Mouse (Mus musculus) subcutaneous adipose tissue, adult 2 months (tissue): ENCODE data around the gene Mettl7a3. TPM values are rescaled to one million over a fixed set of nuclear protein-coding genes. Genes with fewer than 3 reads are reported as not detected.

Source experiments
- polyA plus RNA-seq: library from polyadenylated mRNA; depleted of rRNA; stranded (reverse); fragments of >200 nt; gene quantifications from 2 replicates; pipeline ENCODE4 v1.2.3, GENCODE M21; 2012; ENCODE audit warnings: low replicate concordance; rRNA removed

Gene Mettl7a3
- 0.48 TPM in 1 of 2 replicates, not detected in the other for polyA plus RNA-seq

DNA sequence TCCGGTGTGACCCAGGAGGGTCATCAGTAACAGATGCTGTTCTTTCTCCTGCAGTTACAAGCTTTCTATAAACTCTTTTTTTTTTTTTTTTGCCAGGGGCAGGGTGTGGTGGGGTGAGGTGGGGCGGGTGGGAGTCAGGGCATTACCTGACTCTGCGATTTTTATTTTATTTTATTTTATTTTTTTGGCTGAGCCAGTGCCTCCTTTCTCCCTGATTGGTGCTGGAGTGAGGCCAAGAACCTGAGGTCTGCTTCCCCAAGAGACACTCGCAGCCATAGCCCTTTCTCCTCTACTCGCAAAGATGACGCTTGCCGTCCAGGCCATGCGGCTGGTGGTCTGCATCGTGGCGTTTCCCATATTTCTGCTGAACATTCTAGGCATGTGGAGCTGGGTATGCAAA lies at the start of gene Mettl7a3:
Mettl7a3 (plus strand) TSS at position 301 of the 400 bp plus-strand sequence.

GRCm38 (mm10) chr15:100304019-100304991 lies 30.4 kb upstream of the Mettl7a3 start, which contains the start of gene Mettl7a1:
Gene Mettl7a1 (plus strand): TSS chr15:100304140.

GRCm38 (mm10) chr15:100352711-100353250 lies 18.1 kb downstream of the Mettl7a3 start, which contains the start of the genes Methig1 and Mettl7a2:
Gene Methig1 (plus strand): TSS chr15:100353149.
Gene Mettl7a2 (plus strand): TSS chr15:100353200.

DNA sequence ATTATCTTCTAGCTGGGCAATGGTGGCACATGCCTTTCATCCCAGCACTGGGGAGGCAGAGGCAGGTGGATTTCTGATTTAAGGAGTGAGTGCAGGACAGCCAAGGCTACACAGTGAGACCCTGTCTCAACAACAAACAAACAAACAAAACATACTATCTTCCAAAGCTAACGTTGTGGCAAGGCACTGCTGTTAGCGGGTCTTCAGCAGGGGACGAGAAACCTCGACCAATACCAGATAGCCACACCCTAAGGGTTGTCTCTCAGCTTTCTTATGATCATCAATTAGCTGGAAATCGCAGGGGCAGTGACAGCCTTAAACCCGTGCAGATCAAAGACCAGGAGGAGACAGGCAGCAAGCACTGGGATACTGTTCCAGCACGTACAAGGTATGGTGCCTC lies 29.5 kb downstream of the Mettl7a3 start, which contains the start of gene Higd1c:
Higd1c (plus strand) TSS at position 301 of the 400 bp plus-strand sequence.

Other genes starting within 250 kb of the Mettl7a3 start
- 48.5 and 56.8 TPM in 2 replicates for gene Atf1, start 107.1 kb upstream of the Mettl7a3 start, polyA plus RNA-seq
- gene Tmprss12, start 54.1 kb upstream of the Mettl7a3 start, polyA plus RNA-seq: not detected in 2 replicates
- gene Mettl7a1, start 30.8 kb upstream of the Mettl7a3 start, polyA plus RNA-seq: 156 and 205 TPM in 2 replicates
- 0.10 TPM in 1 of 2 replicates, not detected in the other for gene Methig1, start 18.2 kb downstream of the Mettl7a3 start, polyA plus RNA-seq
- not detected in 2 replicates for gene Mettl7a2, start 18.3 kb downstream of the Mettl7a3 start, polyA plus RNA-seq
- gene Higd1c, start 29.6 kb downstream of the Mettl7a3 start, polyA plus RNA-seq: not detected in 2 replicates
- gene Gm5475, start 87.2 kb downstream of the Mettl7a3 start, polyA plus RNA-seq: not detected in 2 replicates
- gene Slc11a2, start 90.1 kb downstream of the Mettl7a3 start, polyA plus RNA-seq: 38.9 and 55.0 TPM in 2 replicates
- gene Letmd1, start 134.1 kb downstream of the Mettl7a3 start, polyA plus RNA-seq: 92.1 and 133 TPM in 2 replicates
- 3.7 and 6.8 TPM in 2 replicates for gene Csrnp2, start 160.6 kb downstream of the Mettl7a3 start, polyA plus RNA-seq
- 9.0 and 18.5 TPM in 2 replicates for gene Tfcp2, start 217.1 kb downstream of the Mettl7a3 start, polyA plus RNA-seq